Mouse (Mus musculus) kidney, adult 2 months (tissue): ENCODE measurements around the gene Tax1bp1.

ENCODE experiments used
- CTCF ChIP-seq: fragments of 200-500 bp; conservative IDR thresholded peaks from 2 replicates; pipeline ENCODE4 v1.5.1; 2011; ENCODE audit warnings: low read depth, mild to moderate bottlenecking, control low read depth, low read length, moderate library complexity, mixed read lengths; ENCODE audit not compliant: insufficient read depth, insufficient read length
- POLR2A ChIP-seq: fragments of 200-500 bp; IDR thresholded peaks from one replicate; pipeline ENCODE4 v1.6.1; 2011; ENCODE audit warnings: low read depth, low read length, control low read depth

DNA sequence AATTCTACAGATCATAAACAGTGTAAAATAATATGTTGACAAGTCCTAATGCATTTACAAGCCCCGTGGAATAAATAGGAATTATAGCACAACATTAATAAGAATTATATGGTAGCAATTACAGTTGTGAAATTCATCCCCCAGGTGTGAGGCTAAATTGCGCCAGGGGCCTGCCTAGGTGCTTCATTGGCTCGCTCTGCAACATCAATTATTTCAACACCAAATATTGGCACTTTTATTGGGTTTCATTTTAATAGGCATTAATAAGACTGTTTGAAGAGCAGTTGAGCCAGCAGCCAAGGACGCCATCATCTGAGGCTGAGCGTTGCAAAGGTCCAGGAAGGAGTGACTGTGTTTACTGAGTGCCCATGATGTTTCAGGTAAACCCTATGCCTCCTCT lies 65.0 kb downstream of the Tax1bp1 start:
- TF ChIP-seq CTCF = no peak
- no peak for TF ChIP-seq POLR2A
